Comparison of ENCODE assay signal across 25 mouse cellular contexts in the genomic region with DNA sequence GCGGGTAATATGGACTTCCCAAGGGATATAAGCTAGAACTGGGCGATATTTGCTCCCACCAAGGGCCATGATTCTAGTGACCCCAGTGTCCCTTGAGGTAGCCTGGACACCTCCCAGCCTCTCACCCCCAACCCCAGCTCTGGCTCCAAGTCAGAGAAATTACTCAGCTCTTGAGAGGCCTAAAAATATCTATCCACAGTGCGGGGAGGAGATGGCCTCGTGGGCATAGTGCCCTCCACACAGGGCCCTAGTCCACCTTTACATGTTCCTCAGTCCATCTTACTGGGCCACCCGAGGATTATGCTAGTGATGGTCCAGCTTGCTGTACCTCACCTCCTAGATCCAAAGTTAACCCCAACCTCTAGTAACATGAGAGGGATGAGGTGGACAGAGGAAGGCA. TPM values are rescaled to one million over a fixed set of nuclear protein-coding genes. Genes with fewer than 3 reads are reported as not detected.
DNase-seq lines count a peak whose midpoint lies in the region; ATAC-seq and TF ChIP-seq lines count a peak whose summit lies in the region.
"Had no signal": no experiment of that assay in that cellular context is flagged by ENCODE, and none has a peak within 500 bp of the region (broad histone marks: within the 10 kb centered on the region; RNA-seq: fewer than 3 reads in every experiment).

No protein-coding gene starts in this region.

- H3K4me1 ChIP-seq in megakaryocyte, embryonic 14.5 days, result peaks cover 46% of the 10 kb centered on the region
- peaks cover 6% of the 10 kb centered on the region; the same call in 1 of the 2 replicates for H3K4me1 ChIP-seq in forebrain, postnatal 0 days (ENCODE audit: insufficient read depth)
- peaks cover 24% of the 10 kb centered on the region for H3K4me1 ChIP-seq in hindbrain, embryonic 16.5 days (ENCODE audit: control insufficient read depth, insufficient read depth, low read depth, low read length)

- H3K4me2 ChIP-seq in forebrain, postnatal 0 days (ENCODE audit: low read depth), result peak overlapping the region; percentile 62
- H3K4me2 ChIP-seq in hindbrain, embryonic 16.5 days (ENCODE audit: low read length), result no peak overlapping the region

- peaks cover 25% of the 10 kb centered on the region for H3K9me3 ChIP-seq in megakaryocyte, embryonic 14.5 days
- no peaks in the 10 kb centered on the region for H3K9me3 ChIP-seq in forebrain, postnatal 0 days (ENCODE audit: low read length)
- no peaks in the 10 kb centered on the region for H3K9me3 ChIP-seq in hindbrain, embryonic 16.5 days (ENCODE audit: control insufficient read depth, low read length)

- H3K27me3 ChIP-seq in megakaryocyte, embryonic 14.5 days (replicated peaks), result peaks cover 74% of the 10 kb centered on the region
- H3K27me3 ChIP-seq in forebrain, postnatal 0 days (ENCODE audit: insufficient read depth, low read length), result peaks cover 14% of the 10 kb centered on the region
- peaks cover 64% of the 10 kb centered on the region for H3K27me3 ChIP-seq in hindbrain, embryonic 16.5 days (replicated peaks; ENCODE audit: control insufficient read depth, insufficient read depth, low read length)

- H3K36me3 ChIP-seq in megakaryocyte, embryonic 14.5 days (replicated peaks; ENCODE audit: low read length), result peaks cover 17% of the 10 kb centered on the region
- H3K36me3 ChIP-seq in forebrain, postnatal 0 days (ENCODE audit: insufficient read depth), result peaks cover 6% of the 10 kb centered on the region; the same call in 1 of the 2 replicates
- peaks cover 4% of the 10 kb centered on the region; the same call in 1 of the 2 replicates for H3K36me3 ChIP-seq in hindbrain, embryonic 16.5 days (ENCODE audit: control insufficient read depth, insufficient read depth, low read length)

- 61% methylated on average over 5 of the region's 5 CpGs for WGBS in forebrain, postnatal 0 days
- WGBS in hindbrain, embryonic 16.5 days, result 66% methylated on average over 5 of the region's 5 CpGs

- TF ChIP-seq CTCF in forebrain, postnatal 0 days (IDR thresholded peaks at IDR 0.05; ENCODE audit: low read depth), result no peak

- no peak for ATAC-seq in megakaryocyte, adult 5-6 weeks (ENCODE audit: poor library complexity, severe bottlenecking)
- no peak for ATAC-seq in forebrain, postnatal 0 days
- no peak for ATAC-seq in hindbrain, embryonic 16.5 days
- ATAC-seq: lung, postnatal 0 days had no signal

- H3K9ac ChIP-seq in forebrain, postnatal 0 days, result peak overlapping the region; percentile 59; the same call in 1 of the 2 replicates
- no peak overlapping the region for H3K9ac ChIP-seq in hindbrain, embryonic 16.5 days (ENCODE audit: low read depth, low read length)
- H3K9ac ChIP-seq: embryonic facial prominence, embryonic 15.5 days; kidney, embryonic 15.5 days; limb, embryonic 13.5 days; liver, embryonic 14.5 days; stomach, embryonic 15.5 days had no signal

- peak overlapping the region; percentile 44 for H3K4me3 ChIP-seq in megakaryocyte, embryonic 14.5 days (replicated peaks)
- H3K4me3 ChIP-seq in forebrain, postnatal 0 days (ENCODE audit: low read depth, low read length), result peak overlapping the region; percentile 47
- H3K4me3 ChIP-seq in hindbrain, embryonic 16.5 days (ENCODE audit: low read length), result no peak overlapping the region
- H3K4me3 ChIP-seq: gastrocnemius, adult 2 months had no signal

- peak; percentile 69 for DNase-seq in cerebellum, adult 18-20 months
- no peak for DNase-seq in cerebellum, postnatal 4 days (ENCODE audit: low spot score in 2 of 2)
- peak; percentile 76 to 80 for DNase-seq in cerebellum, postnatal 25 days
- DNase-seq in forebrain, postnatal 0 days, result no peak
- DNase-seq in yolk sac, embryonic 10.5 days (ENCODE audit: low spot score), result no peak
- DNase-seq: adrenal gland, adult 8-10 months; gastrocnemius, adult 2 months; thymus, adult 2 months had no signal

- peak overlapping the region; percentile 9; the same call in 1 of the 2 replicates for H3K27ac ChIP-seq in forebrain, postnatal 0 days (ENCODE audit: low read depth, low read length)
- no peak overlapping the region for H3K27ac ChIP-seq in hindbrain, embryonic 16.5 days (ENCODE audit: low read depth, low read length)
- H3K27ac ChIP-seq: embryonic facial prominence, embryonic 15.5 days; gastrocnemius, adult 2 months; hindbrain, embryonic 12.5 days; kidney, embryonic 15.5 days; limb, embryonic 13.5 days; liver, embryonic 14.5 days; stomach, embryonic 15.5 days had no signal

RNA-seq across cellular contexts. Expression of a gene that starts 1.1 kb away (rescaled TPM):
- 0.06 TPM in 1 of 2 replicates, not detected in the other for polyA plus RNA-seq in megakaryocyte, embryonic 14.5 days (2012; ENCODE audit: insufficient read depth, low replicate concordance)
- total RNA-seq in megakaryocyte, adult 5-6 weeks (2015), result 0.18 TPM in 1 of 2 replicates, not detected in the other
- total RNA-seq in megakaryocyte, adult 5-6 weeks (2017), result not detected in 2 replicates
- 71.4 and 87.5 TPM in 2 replicates for total RNA-seq in forebrain, postnatal 0 days (2014; rRNA removed)
- polyA plus RNA-seq in forebrain, postnatal 0 days (2015; fragmentation: Nextera tagmentation; extraction: Ambion mirVana), result 47.6 and 50.3 TPM in 2 replicates
- polyA plus RNA-seq in hindbrain, embryonic 16.5 days (2015; fragmentation: Nextera tagmentation; extraction: Ambion mirVana), result 1.1 and 1.5 TPM in 2 replicates
- total RNA-seq: megakaryocyte progenitor cell, adult 5-6 weeks had no signal
- polyA plus RNA-seq: stomach, embryonic 15.5 days had no signal

RNA-seq across cellular contexts. Expression of a gene that starts 10.4 kb away (rescaled TPM):
- 56.7 and 76.4 TPM in 2 replicates for polyA plus RNA-seq in megakaryocyte, embryonic 14.5 days (2012; ENCODE audit: insufficient read depth, low replicate concordance)
- total RNA-seq in megakaryocyte, adult 5-6 weeks (2015), result 68.0 and 72.0 TPM in 2 replicates
- total RNA-seq in megakaryocyte, adult 5-6 weeks (2017), result 26.9 and 33.7 TPM in 2 replicates
- total RNA-seq in forebrain, postnatal 0 days (2014; rRNA removed), result 10.2 and 14.2 TPM in 2 replicates
- polyA plus RNA-seq in forebrain, postnatal 0 days (2015; fragmentation: Nextera tagmentation; extraction: Ambion mirVana), result 13.3 TPM in 2 replicates
- polyA plus RNA-seq in hindbrain, embryonic 16.5 days (2015; fragmentation: Nextera tagmentation; extraction: Ambion mirVana), result 18.8 and 22.9 TPM in 2 replicates

RNA-seq across cellular contexts. Expression of a gene that starts 10.7 kb away (rescaled TPM):
- 35.3 and 64.9 TPM in 2 replicates for polyA plus RNA-seq in megakaryocyte, embryonic 14.5 days (2012; ENCODE audit: insufficient read depth, low replicate concordance)
- total RNA-seq in megakaryocyte, adult 5-6 weeks (2015), result 131 and 132 TPM in 2 replicates
- total RNA-seq in megakaryocyte, adult 5-6 weeks (2017), result 43.9 and 51.4 TPM in 2 replicates
- total RNA-seq in forebrain, postnatal 0 days (2014; rRNA removed), result 112 and 117 TPM in 2 replicates
- polyA plus RNA-seq in forebrain, postnatal 0 days (2015; fragmentation: Nextera tagmentation; extraction: Ambion mirVana), result 74.3 and 80.4 TPM in 2 replicates
- polyA plus RNA-seq in hindbrain, embryonic 16.5 days (2015; fragmentation: Nextera tagmentation; extraction: Ambion mirVana), result 94.5 and 97.6 TPM in 2 replicates

RNA-seq across cellular contexts. Expression of a gene that starts 14.5 kb away (rescaled TPM):
- not detected in 2 replicates for polyA plus RNA-seq in megakaryocyte, embryonic 14.5 days (2012; ENCODE audit: insufficient read depth, low replicate concordance)
- not detected in 2 replicates for total RNA-seq in megakaryocyte, adult 5-6 weeks (2015)
- not detected in 2 replicates for total RNA-seq in megakaryocyte, adult 5-6 weeks (2017)
- total RNA-seq in forebrain, postnatal 0 days (2014; rRNA removed), result not detected in 2 replicates
- polyA plus RNA-seq in forebrain, postnatal 0 days (2015; fragmentation: Nextera tagmentation; extraction: Ambion mirVana), result 0.21 TPM in 1 of 2 replicates, not detected in the other
- polyA plus RNA-seq in hindbrain, embryonic 16.5 days (2015; fragmentation: Nextera tagmentation; extraction: Ambion mirVana), result not detected in 2 replicates
- total RNA-seq: adrenal gland, adult 8-10 months; gastrocnemius, adult 2 months; heart, adult 18-20 months; megakaryocyte progenitor cell, adult 5-6 weeks; midbrain, postnatal 0 days had no signal
- polyA plus RNA-seq: heart, postnatal 0 days; hindbrain, embryonic 12.5 days; intestine, embryonic 14.5 days; kidney, embryonic 15.5 days; large intestine, adult 2 months; limb, embryonic 13.5 days; liver, embryonic 14.5 days; lung, postnatal 0 days; spleen, adult 2 months; stomach, embryonic 15.5 days had no signal

RNA-seq across cellular contexts. Expression of a gene that starts 16.0 kb away (rescaled TPM):
- not detected in 2 replicates for polyA plus RNA-seq in megakaryocyte, embryonic 14.5 days (2012; ENCODE audit: insufficient read depth, low replicate concordance)
- not detected in 2 replicates for total RNA-seq in megakaryocyte, adult 5-6 weeks (2015)
- not detected in 2 replicates for total RNA-seq in megakaryocyte, adult 5-6 weeks (2017)
- total RNA-seq in forebrain, postnatal 0 days (2014; rRNA removed), result not detected in 2 replicates
- 0.34 and 0.48 TPM in 2 replicates for polyA plus RNA-seq in forebrain, postnatal 0 days (2015; fragmentation: Nextera tagmentation; extraction: Ambion mirVana)
- polyA plus RNA-seq in hindbrain, embryonic 16.5 days (2015; fragmentation: Nextera tagmentation; extraction: Ambion mirVana), result 0.75 and 1.4 TPM in 2 replicates
- total RNA-seq: adrenal gland, adult 8-10 months; gastrocnemius, adult 2 months; heart, adult 18-20 months; megakaryocyte progenitor cell, adult 5-6 weeks; midbrain, postnatal 0 days had no signal
- polyA plus RNA-seq: embryonic facial prominence, embryonic 15.5 days; heart, postnatal 0 days; hindbrain, embryonic 12.5 days; intestine, embryonic 14.5 days; kidney, embryonic 15.5 days; large intestine, adult 2 months; limb, embryonic 13.5 days; liver, embryonic 14.5 days; lung, postnatal 0 days; spleen, adult 2 months; stomach, embryonic 15.5 days; thymus, adult 2 months had no signal

Comparison
In these comparisons a context has a peak if more than half of its experiments do, and no peak if none do; other contexts are left out.
1. DNase-seq: peak in cerebellum, adult 18-20 months (2 of 2) and cerebellum, postnatal 25 days (2 of 2); none in cerebellum, postnatal 4 days (0 of 2), forebrain, postnatal 0 days (single experiment) and yolk sac, embryonic 10.5 days (single experiment).
2. RNA of a gene that starts 1.1 kb away (polyA plus RNA-seq): 47.6 to 50.3 TPM in forebrain, postnatal 0 days; 1.1 to 1.5 TPM in hindbrain, embryonic 16.5 days and 0.06 TPM in megakaryocyte, embryonic 14.5 days; every median in the first group is over 10 times any median in the second.